Mouse (Mus musculus) midbrain, postnatal 0 days (tissue): ENCODE measurements around the gene Akap10. TPM values are rescaled to one million over a fixed set of nuclear protein-coding genes. Genes with fewer than 3 reads are reported as not detected.
"Not testable (repeated sequence)": the region's sequence is repeated elsewhere in the genome, so short reads cannot be mapped to it uniquely, and the experiment has no call there.

ENCODE experiments used
- ATAC-seq: fragments of 200-750 bp; cut with Nextera tagmentation; 2 replicates; pipeline ENCODE4 v1.8.0; 2017; ENCODE audit warnings: moderate number of reproducible peaks, mild to moderate bottlenecking, moderate TSS enrichment, moderate library complexity; ENCODE audit not compliant: low FRiP score
- DNase-seq: peaks from one replicate; pipeline ENCODE4 v3.0.0-alpha.2; 2015; ENCODE audit warnings: low spot score
- H3K27ac ChIP-seq: fragments of 300-500 bp; sonication (generic); 2 replicates; pipeline ENCODE4 v1.5.1; 2014; ENCODE audit warnings: low read depth, mild to moderate bottlenecking, low read length, mixed read lengths
- H3K27me3 ChIP-seq: fragments of 300-500 bp; sonication (generic); 2 replicates; pipeline ENCODE4 v1.6.1; 2014; ENCODE audit warnings: low read length, control low read depth, mixed read lengths; ENCODE audit not compliant: insufficient read depth
- H3K36me3 ChIP-seq: fragments of 300-500 bp; sonication (generic); 2 replicates; pipeline ENCODE4 v1.6.1; 2014; ENCODE audit warnings: low read length, control low read depth, mixed read lengths; ENCODE audit not compliant: insufficient read depth
- H3K4me1 ChIP-seq: fragments of 300-500 bp; sonication (generic); 2 replicates; pipeline ENCODE4 v1.6.1; 2014; ENCODE audit warnings: mild to moderate bottlenecking, control low read depth, antibody characterized with exemption, low read length, mixed read lengths; ENCODE audit not compliant: insufficient read depth
- H3K4me2 ChIP-seq: fragments of 300-500 bp; sonication (generic); 2 replicates; pipeline ENCODE4 v1.6.1; 2014; ENCODE audit warnings: low read depth, mild to moderate bottlenecking, low read length, mixed read lengths; ENCODE audit not compliant: poor library complexity, severe bottlenecking
- H3K4me3 ChIP-seq: fragments of 300-500 bp; sonication (generic); 2 replicates; pipeline ENCODE4 v1.5.1; 2014; ENCODE audit warnings: low read depth, mild to moderate bottlenecking, low read length, moderate library complexity
- H3K9ac ChIP-seq: fragments of 300-500 bp; sonication (generic); replicated peaks from 2 replicates; pipeline ENCODE4 v1.6.1; 2014; ENCODE audit warnings: mild to moderate bottlenecking, low read length, moderate library complexity, mixed read lengths; ENCODE audit not compliant: poor library complexity, severe bottlenecking
- H3K9me3 ChIP-seq: fragments of 300-500 bp; sonication (generic); 2 replicates; pipeline ENCODE4 v1.6.1; 2016; ENCODE audit warnings: low read length, control low read depth
- CTCF ChIP-seq: IDR thresholded peaks from 2 replicates; pipeline ENCODE4 v1.5.1; 2016; ENCODE audit warnings: antibody characterized with exemption, mild to moderate bottlenecking
- WGBS: fragments of 180-500 bp; shearing (Covaris S2); extraction: QIAGEN DNeasy Blood & Tissue Kit; methylation state at CpG from one replicate; pipeline ENCODE4 v1.1.7; 2014; 5-methylcytosine and 5-hydroxymethylcytosine counted together
- polyA plus RNA-seq: library from polyadenylated mRNA; unstranded; fragments of >200 nt; fragmentation: Nextera tagmentation; extraction: Ambion mirVana; gene quantifications from 2 replicates; pipeline ENCODE4 v1.2.1, GENCODE M21; 2015
- total RNA-seq: library from RNA; depleted of rRNA; stranded (reverse); fragments of >200 nt; gene quantifications from 2 replicates; pipeline ENCODE4 v1.2.3, GENCODE M21; 2014

Akap10 gene
- total and polyA plus RNA-seq, 2 experiments from 2014 or later, result 6.3 to 16.7 TPM

DNA sequence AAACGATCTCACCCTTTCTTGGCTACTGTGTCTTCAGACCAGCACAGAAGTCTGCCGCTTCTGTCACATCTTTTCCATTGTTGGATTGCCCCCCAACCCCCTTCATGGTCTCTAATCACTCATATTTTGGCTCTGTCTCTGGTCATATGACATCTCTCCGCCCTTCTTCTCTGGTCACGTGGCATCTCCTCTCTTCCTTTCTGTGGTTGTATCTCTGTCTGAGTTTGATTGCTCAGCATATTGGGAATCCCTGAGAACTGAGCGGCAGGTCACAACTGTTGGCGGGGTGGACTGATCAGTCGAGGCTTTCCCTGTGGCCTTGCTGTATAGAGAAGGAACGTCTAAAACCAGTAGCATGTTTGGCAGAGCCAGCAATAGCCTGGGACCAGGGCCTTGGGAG is 37.0 kb upstream of the Akap10 start:
- ATAC-seq (no peak), DNase-seq (no peak)
- no peak overlapping the region for H3K4me2 ChIP-seq
- H3K36me3 ChIP-seq, result no peaks in the 10 kb centered on the region
- H3K27ac ChIP-seq, result no peak overlapping the region
- H3K4me3 ChIP-seq, result no peak overlapping the region
- H3K9ac ChIP-seq, result no peak overlapping the region
- 87% methylated on average over 8 of the region's 8 CpGs for WGBS
- H3K9me3 ChIP-seq, result no peaks in the 10 kb centered on the region
- H3K4me1 ChIP-seq, result no peaks in the 10 kb centered on the region
- TF ChIP-seq CTCF, result no peak
- no peaks in the 10 kb centered on the region for H3K27me3 ChIP-seq

- no peak overlapping the region for H3K4me3 ChIP-seq
- ATAC-seq (no peak), DNase-seq (no peak)
- H3K27me3 ChIP-seq, result no peaks in the 10 kb centered on the region
- TF ChIP-seq CTCF, result no peak
- no peaks in the 10 kb centered on the region for H3K36me3 ChIP-seq
- no peak overlapping the region for H3K9ac ChIP-seq
- no peak overlapping the region for H3K27ac ChIP-seq
- no peaks in the 10 kb centered on the region for H3K4me1 ChIP-seq
- no peaks in the 10 kb centered on the region for H3K9me3 ChIP-seq
- H3K4me2 ChIP-seq, result no peak overlapping the region
- WGBS, result 83% methylated on average over 5 of the region's 5 CpGs
Observed at GRCm38 (mm10) chr11:61964611-61965010, 34.6 kb upstream of the Akap10 start.

- H3K9ac ChIP-seq, result no peak overlapping the region
- no peak overlapping the region for H3K4me2 ChIP-seq
- H3K4me3 ChIP-seq, result no peak overlapping the region
- 83% methylated on average over 3 of the region's 3 CpGs for WGBS
- TF ChIP-seq CTCF, result no peak
- no peaks in the 10 kb centered on the region for H3K9me3 ChIP-seq
- H3K4me1 ChIP-seq, result no peaks in the 10 kb centered on the region
- ATAC-seq (no peak), DNase-seq (no peak)
- no peaks in the 10 kb centered on the region for H3K36me3 ChIP-seq
- no peak overlapping the region for H3K27ac ChIP-seq
- no peaks in the 10 kb centered on the region for H3K27me3 ChIP-seq
Observed at GRCm38 (mm10) chr11:61963193-61963592, 33.1 kb upstream of the Akap10 start.

- TF ChIP-seq CTCF, result no peak
- Histone ChIP-seq H3K9me3 (no peaks in the 10 kb centered on the region), H3K9ac (no peak overlapping the region), H3K36me3 (no peaks in the 10 kb centered on the region), H3K27me3 (no peaks in the 10 kb centered on the region), H3K4me3 (no peak overlapping the region), H3K4me1 (no peaks in the 10 kb centered on the region), H3K27ac (no peak overlapping the region), H3K4me2 (no peak overlapping the region)
- no peak for ATAC-seq
- WGBS, result 75% methylated on average over 6 of the region's 6 CpGs
- no peak for DNase-seq
Observed at GRCm38 (mm10) chr11:61962684-61963083, 32.6 kb upstream of the Akap10 start.

DNA sequence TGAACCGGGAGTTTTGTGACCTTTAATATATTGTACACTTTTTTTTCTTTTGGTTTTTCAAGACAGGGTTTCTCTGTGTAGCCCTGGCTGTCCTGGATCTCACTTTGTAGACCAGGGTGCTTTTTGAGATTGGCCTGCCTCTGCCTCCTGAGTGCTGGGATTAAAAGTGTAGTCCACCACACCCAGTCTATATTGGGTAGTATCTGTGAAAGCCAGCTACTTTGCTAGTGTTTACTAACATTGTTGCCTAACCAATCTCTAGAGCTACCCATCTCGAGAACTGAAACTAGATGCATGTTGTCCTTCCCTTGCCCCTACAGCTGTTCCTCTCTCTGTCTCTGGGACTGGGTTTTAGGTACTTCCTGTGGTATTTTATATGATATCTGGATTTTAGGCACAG is 30.0 kb upstream of the Akap10 start:
- ATAC-seq, result no peak
- DNase-seq, result no peak
- Histone ChIP-seq H3K4me2 (no peak overlapping the region), H3K27ac (no peak overlapping the region), H3K4me1 (no peaks in the 10 kb centered on the region), H3K27me3 (no peaks in the 10 kb centered on the region), H3K4me3 (no peak overlapping the region), H3K9ac (no peak overlapping the region), H3K9me3 (no peaks in the 10 kb centered on the region), H3K36me3 (no peaks in the 10 kb centered on the region)
- 84% methylated on average over 2 of the region's 2 CpGs for WGBS
- TF ChIP-seq CTCF, result no peak

- H3K27me3 ChIP-seq, H3K9ac ChIP-seq, H3K4me1 ChIP-seq, DNase-seq, H3K9me3 ChIP-seq, H3K27ac ChIP-seq, H3K36me3 ChIP-seq, H3K4me3 ChIP-seq, ATAC-seq, H3K4me2 ChIP-seq: not testable (repeated sequence)
- 61% methylated on average over 6 of the region's 6 CpGs for WGBS
Observed at GRCm38 (mm10) chr11:61958706-61959105, 28.7 kb upstream of the Akap10 start.
